Mouse (Mus musculus) CD8-positive naive resting alpha-beta T cell, adult 2 months (primary cell): ENCODE data around the gene Sufu.

Source experiments
- DNase-seq, 2 experiments: peaks; one replicate each; pipeline ENCODE4 v3.0.0; 2022; ENCODE audit warnings: low read depth in 2 of 2, low spot score in 2 of 2

Sufu gene

GRCm38 (mm10) chr19:46392018-46392417 lies 4.7 kb upstream of the Sufu start:
- peak in 1 of 2 experiments; percentile 45 for DNase-seq

- no peak for DNase-seq
Measured at GRCm38 (mm10) chr19:46394712-46395108, 2.0 kb upstream of the Sufu start.

- DNase-seq, result peak; percentile 94 to 97
Measured at GRCm38 (mm10) chr19:46395109-46396009, 1.3 kb upstream of the Sufu start, which contains the start of gene Actr1a. Gene Actr1a, minus strand, starts transcription at chr19:46395748.

DNA sequence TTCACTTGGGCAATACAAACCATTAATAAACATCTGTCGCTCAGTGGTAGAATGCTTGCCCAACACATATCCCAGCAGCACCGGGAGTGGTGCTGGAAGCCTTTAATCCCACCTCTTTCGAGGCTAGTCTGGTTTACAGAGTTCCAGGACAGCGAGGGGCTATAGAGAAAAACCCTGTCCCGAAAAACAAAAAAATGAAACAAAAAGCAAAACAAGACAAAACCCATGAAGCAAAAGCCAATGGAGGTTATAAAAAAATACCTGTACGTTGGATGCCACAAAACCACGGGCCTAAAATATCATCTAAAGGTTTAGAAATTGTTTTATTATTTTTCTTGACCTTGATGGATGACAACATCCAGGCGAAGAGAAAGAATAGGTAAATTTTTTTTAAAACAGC lies 587 bp upstream of the Sufu start:
- no peak for DNase-seq

DNA sequence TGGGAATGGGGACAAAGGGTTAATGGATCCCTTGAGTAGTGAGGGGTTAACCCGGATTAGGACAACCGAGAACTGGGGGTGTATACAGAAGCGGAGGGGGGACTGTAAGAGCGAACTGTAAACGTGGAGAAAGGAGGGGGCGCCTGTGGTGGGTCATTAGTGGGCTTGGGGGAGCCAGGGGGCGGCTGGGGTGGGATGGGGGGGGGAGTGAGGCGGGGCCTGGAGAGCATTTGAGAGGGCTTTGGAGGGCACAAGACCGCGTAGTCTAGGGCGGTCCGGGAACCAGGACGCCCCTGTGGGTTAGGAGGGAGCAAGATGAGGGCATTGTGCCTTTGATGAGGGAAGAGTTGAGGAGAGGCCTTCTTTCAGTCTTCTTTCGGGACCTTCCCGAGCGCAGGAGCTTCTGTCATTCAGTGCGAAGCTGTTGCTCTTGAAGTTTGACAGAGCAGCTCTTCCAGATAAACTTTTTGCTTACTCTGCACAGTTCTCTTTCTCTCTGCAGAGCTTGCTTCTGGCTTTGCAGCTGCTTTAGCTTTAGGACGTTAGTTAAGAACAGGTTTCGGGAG lies 823 bp downstream of the Sufu start:
- peak in 1 of 2 experiments; percentile 11 for DNase-seq

DNA sequence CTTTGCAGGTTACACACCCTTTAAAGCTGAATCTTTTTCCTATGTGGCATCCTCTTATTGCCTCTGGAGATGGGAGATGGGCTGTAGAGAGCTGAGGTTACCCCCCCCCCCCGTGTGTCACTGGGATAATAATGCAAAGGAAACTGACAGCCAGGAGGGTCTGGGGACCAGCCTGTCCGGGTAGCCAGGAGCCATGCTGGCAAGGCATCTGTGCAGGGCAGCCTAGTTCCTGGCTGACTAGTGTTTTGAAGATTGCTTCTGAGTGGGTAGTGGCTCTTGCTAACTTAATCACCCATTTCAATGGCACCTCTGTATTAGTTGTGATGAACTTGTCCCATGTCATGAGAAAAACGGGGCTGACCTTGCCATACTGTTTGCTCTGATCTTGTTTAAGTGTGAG lies 1.7 kb downstream of the Sufu start:
- no peak for DNase-seq

- no peak for DNase-seq
Measured at GRCm38 (mm10) chr19:46399372-46399771, 2.7 kb downstream of the Sufu start.

GRCm38 (mm10) chr19:46399886-46400285 lies 3.2 kb downstream of the Sufu start:
- DNase-seq, result no peak

DNA sequence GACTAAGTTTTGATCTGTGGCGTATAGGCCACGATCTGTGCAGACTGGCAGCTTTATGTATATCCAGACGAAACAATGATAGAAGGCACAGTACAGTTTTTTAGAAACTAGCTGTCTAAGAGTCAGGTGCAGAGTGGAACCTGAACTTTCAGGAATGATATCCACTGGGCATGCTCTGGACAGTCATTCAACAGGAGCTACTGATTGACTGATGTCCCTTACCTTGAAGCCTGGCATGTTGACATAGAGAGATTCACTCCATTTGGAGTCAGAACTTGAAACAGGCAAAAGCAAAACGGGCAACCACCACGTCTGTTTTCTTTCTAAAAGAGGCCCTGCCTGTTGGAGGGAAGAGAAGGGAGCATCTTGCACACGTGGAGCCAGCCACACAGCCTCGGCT lies 3.9 kb downstream of the Sufu start:
- no peak for DNase-seq

DNA sequence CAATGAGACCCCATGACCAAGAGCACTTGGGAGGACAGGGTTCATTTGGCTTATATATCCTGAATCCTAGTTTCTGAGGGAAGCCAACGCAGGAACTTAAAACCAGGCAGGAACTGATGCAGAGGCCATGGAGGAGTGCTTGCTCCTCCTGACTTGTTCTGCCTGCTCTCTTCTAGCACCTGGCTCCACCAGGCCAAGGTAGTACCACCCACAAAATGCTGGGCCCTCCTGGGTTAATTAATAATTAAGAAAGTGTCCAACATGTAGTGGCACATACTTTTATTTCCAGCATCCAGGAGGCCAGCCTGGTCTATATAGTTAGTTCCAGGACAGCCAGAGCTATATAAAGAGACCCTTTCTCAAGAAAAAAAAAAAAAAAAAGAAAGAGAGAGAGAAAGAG lies 7.3 kb downstream of the Sufu start:
- no peak for DNase-seq

DNA sequence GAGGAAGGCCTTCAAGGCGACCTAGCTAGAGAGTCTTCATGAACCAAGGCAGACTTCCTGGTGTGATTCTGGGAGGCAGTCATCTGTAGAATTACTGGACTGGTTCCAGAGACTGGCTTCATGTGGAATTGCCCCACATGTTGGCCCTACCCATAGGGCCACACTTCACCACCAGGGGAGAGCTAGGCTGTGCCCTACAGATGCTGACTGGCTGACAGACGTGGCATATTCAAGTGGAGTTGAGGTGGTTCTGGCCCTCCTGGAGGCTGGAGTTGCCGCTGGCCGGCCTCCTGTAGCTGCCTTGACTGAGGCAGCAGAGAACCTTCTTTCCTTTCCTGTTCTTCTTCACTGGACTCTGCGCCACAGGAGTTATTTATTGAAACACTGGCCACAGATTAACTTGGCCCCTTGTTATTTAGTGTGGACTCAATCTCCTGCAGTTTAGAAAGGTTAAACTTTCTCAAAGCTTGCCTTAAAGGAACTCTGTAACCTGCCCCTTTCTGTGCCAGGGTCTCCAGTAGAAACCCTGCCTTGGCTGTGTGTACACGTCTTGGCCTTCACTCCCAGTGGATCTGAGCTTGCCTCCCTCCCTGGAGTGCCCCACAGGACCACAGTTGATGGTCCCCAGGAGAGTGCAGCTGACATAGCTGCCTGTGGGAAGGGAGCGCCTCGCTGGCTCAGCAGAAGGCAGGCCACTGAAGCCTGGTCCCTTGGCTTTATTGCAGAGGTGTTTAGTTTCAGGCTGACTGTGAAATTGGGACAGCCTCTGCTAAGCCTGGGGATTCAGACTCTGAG lies 10.1 kb downstream of the Sufu start:
- no peak for DNase-seq

DNA sequence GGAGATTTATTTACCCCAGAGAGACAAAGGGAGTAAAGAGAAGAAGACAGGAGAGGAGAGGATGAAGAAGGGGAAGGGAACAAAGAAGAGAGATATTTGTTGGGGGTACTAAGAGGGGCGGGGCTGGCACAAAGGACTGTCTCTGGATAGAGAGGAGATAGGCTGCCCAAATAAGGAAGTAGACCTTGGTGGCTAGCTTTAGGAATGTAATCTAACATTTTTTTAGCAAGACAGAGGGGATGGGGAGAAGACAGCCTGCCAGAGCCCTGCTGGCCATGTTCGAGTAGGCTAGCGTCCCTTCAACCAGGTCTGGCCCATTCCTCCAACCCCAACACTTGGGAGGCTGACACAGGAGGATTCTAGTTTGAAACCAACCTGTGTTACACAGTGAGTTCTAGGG lies 12.8 kb downstream of the Sufu start:
- DNase-seq, result no peak

- no peak for DNase-seq
Measured at GRCm38 (mm10) chr19:46412056-46412805, 15.5 kb downstream of the Sufu start.

DNA sequence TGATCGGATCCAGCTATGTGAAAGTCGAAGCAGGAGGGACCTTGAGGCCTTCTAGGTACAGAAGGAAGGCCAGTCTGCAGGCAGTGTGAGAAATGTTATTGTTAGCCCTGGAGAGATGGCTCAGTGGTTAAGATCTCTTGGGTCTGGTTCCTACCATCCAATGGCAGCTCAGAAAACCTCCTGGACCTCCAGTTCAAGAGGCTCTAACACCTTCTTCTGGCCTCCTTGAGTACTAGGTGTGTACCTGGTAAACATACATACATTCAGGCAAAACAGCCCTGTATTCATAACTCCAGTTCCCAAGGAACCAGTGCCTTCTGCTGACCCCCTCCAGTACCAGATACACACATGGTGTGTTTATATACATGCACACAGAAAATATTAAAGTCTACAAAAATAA lies 17.3 kb downstream of the Sufu start:
- DNase-seq, result no peak

DNA sequence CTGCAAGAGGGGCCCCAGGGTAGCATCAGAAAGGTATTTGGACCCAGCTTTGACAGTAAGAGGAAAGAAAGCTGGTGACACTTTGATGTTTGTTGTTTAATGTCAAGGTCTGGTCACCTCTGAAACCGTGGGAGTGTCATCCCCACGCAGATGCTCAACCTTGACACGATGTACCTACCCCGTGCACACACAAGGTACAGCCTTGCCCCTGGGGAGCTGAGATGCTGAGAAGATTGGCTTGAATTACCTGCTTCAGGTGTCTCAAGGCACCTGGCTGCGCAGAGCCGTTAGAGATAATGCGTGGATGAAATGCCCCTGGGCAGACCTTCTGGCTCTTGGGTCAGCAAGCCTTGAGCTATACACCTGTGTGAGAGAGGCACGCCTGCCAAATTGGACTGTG lies 17.8 kb downstream of the Sufu start:
- no peak for DNase-seq

DNA sequence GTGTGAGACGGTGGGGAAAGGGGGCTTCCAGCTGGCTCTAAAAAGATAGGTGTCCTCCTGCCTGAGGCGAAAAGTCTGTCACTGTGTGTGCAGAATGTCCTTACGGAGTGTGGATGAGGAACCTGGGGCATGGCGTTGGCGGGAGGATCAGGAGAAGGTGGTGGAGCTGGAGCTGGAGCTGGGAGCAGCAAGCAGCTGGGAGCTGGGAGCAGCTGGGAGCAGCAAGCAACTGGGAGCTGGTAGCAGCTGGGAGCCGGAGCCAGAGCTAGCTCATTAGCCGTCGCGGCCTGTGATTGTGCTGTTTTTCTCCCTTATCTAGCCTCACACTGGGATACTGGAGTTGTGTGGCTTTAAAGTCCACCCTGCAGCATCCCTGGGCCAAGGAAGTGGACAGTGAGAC lies 19.6 kb downstream of the Sufu start:
- no peak for DNase-seq

DNA sequence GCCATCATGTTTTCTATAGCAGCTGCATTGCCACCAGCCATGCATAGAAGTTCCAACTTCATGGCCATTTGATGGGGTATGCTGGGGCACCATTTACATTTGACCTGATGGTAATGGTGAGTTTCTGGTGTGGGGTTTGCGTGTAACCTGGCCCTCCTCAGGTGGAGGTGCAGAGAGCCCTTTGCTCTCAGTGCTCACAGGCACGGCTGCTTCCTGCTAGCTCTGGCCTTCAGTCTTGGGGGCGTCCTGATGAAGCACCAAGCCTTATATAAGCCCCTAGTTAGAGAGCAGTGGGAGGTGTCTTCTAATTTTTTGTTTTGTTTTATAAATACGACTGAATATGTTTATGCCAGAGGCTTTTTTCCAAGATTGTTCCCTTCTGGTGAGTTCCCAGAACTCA lies 21.4 kb downstream of the Sufu start:
- DNase-seq, result no peak

DNA sequence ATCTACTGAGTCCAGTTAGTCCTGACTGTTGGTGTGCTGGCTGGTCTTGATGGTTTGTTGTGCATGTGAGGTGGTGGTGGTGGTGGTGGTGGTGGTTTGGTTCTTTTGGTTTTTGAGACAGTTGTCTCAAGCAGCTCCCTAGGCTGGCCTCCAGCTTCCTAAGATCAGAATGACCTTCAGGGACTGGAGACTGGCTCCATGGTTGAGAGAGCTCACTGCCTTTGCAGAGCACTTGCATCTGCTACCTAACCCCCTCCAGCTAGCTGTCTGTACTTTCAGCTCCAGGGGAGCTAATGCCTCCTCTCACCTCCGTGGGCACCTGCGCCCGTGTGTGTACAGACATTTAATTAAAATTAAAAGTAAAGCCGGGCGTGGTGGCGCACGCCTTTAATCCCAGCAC lies 23.7 kb downstream of the Sufu start:
- no peak for DNase-seq

DNA sequence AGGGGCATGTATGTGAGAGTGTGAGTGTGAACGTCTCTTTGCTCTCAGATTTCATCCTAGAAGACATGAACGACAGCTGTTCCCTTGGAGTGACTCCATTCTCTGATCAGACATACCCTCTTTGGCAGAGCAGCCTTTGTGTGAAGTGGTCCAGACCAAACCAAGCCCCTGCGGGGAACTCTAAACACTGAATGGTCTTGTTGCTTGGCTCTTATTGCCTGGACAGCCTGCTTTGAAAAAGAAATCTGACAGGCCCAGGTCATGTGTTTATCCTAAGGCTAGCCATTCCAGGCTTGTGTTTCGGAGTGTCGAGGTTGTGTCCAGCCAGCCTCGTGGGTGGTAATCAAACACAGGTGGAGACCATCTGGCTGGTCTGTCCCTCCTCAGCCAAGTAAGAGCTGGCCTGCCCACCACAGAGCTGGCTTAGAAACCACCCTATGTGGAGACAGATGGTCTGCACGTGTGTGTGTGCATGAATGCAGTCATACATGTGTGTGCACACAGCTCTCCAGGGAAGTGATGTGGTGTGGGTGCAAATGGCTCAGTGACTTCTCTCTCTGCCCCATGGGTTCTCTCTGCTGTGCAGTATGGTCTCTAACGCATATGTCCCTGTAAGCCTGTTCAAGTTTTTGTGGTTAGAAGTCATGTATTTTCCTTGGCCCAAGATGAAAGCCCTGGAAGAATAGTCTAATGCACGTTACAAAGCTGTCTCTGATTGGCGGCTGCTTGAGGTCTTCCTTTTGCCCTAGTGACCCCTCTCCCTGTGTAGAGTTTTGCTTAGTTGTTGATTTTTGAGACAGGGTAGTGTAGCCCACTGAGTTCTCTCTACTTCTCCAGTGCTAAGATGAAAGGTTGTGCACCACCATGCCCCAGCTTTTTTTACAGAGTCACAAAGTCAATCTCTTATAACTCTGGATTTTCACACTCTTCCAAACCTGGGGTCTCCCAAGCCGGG lies 26.0 kb downstream of the Sufu start:
- DNase-seq, result no peak

- no peak for DNase-seq
Measured at GRCm38 (mm10) chr19:46425266-46425665, 28.6 kb downstream of the Sufu start.
